Mouse (Mus musculus) c-Kit-positive CD71-negative TER-119-negative erythroid progenitor cells, embryonic 14.5 days (primary cell): ENCODE measurements around the gene St3gal5.
A peak's percentile ranks its signal among the peaks of the same experiment; 100 is the strongest.
"Not testable (repeated sequence)": the region's sequence is repeated elsewhere in the genome, so short reads cannot be mapped to it uniquely, and the experiment has no call there.

Experiments
- DNase-seq: peaks from one replicate; pipeline ENCODE4 v3.0.0-alpha.2; 2013; ENCODE audit warnings: low read depth

Gene St3gal5

DNA sequence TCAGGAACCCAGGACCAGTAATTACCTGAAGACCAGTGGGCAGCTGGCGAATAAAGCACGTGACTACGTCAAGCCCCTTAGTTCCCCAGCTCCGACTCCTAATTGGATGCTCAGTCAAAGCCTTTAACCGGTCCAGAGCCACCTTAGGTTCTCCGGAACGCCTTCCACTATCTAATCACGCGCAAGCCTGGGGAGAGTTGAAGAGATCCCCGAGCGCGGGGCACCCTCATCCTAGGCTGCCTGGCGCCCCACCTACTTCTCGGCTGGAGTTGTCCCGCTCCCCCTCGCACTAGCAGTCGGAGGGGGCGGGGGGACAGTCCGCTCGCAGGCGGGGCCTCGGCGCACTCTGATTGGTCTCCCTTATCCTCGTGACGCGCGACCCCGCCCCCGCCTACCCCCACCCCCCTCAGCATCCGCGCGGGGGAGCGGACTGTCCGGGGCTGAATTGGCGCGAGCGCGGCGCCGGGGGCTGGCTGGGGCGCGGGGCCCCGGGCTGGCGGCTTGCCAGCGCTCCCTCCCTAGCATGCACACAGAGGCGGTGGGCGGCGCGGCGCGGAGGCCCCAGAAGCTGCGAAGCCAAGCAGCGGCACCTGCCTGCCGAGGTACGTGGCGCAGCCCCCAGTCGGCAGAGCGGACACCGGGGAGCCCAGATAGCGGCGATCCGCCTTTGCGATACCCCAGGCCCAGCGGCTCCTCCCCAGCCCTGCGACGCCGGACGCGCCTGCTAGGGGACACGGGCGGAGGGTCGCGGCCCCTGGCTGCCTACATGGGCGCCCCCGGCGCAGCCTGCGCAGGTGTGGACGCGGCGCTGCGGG is at the start of gene St3gal5:
Gene St3gal5, plus strand, starts transcription at position 412 of the 815 bp plus-strand sequence.
- peak; percentile 82 for DNase-seq

DNA sequence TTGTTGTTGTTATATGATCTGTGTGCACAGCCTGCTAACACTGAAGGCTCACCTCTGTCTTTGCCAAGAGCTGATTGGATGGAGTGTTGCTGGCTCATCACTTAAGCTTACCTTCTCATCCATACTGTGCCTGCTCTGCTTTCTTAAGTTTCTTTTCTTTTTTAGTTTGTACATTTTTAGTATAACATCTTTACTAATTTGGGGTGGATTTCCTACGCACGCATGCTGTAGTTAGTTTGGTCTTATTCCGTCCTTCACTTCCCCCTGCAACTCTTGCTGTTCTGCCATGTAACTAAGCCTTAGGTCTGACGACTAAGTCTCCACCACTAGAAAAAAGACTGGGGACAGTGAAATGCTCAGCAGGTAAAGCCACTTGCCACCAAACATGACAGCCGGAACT is 48.7 kb upstream of the St3gal5 start:
- no peak for DNase-seq

DNA sequence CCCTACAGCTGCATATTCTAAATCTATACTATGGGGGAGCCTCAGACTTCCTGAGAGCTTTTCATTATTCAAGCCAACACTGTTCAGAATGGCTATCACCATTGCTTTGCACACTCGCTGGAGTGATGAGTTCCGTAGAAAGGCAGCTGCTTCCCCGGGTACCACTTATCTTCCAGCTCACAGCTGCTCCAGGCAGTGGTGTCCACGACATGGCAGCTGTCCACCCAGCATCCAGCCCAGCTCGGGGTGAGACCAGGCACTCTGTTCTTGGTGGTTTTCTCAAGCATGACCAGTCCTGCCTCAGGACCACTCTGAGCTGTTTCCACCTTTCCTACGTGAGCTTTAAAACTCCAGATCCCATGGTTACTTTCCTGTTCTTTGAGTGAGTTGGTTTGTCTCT is 47.5 kb upstream of the St3gal5 start:
- DNase-seq = no peak

DNA sequence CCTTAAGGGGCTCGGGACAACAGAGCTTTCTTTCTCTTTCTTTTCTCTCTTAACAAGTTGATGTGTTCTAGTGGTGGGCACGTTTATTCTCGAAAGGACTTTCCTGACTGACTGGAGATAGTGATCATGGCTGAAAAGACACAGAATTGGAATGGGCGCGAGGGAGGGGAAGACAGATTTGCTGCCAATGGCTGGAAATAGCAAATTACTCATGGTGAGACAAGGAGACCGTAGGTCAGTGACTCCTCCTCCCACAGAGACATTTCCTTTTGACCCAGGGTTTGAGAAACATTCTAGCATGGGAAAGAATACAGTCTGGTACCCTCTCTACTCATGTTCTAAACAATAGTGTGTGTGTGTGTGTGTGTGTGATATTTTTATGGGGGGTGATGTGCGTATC is 46.6 kb upstream of the St3gal5 start:
- DNase-seq = no peak

DNA sequence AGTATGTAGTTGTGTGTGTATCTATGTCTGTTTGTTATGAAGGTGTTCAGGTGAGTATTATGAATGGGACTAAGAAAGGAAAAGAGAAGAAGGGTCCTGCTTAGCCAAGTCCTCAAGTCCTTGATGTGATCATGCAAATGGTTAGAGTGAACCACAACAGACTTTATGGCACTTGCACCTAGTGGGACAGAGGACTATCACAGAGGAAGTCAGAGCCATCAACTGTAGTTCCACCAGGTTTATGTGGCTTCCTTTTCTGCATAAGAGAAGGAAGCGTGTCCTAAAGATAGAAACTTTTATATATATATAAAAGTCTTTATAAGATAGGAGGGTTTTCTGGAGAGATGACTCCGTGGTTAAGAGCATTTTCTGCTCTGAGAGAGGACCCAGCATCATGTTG is 46.1 kb upstream of the St3gal5 start:
- DNase-seq = no peak

DNA sequence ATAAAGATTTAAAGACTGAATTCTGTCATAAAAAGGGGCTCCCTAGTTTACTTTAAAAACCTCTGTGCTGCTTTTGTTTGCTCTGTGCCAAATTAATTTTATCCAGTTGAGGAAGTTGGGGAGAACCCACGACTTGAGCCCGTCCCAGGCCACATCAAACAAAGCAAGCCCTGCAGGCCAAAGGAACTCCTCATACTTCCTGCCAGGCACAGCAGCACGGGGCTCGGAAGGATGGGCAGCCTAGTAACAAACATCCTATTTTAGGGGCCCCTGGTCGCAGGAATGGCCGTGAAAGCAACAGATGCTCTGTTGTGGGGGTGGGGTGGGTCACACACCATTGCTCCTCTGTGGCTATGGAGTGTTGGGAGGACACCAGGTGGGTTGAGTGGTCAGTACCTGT is 45.6 kb upstream of the St3gal5 start:
- DNase-seq = no peak

DNA sequence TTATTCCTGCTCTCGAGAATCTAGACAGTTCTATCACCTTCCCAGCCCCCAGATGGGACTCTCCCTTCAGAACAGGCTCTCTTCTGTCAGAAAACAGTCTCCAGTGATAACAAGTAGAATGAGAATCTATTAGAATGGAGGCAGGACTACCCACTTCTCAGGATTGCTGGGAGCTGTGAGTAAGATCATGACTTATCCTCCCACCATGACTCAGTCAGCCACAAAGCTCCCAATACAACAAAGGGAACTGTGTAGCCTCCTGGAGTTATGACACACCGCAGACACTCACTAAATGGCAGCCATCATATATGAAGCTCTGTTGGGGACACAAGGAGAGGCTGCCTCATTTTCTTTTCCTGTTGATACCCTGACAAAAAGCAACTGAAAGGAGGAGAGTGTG is 40.8 kb upstream of the St3gal5 start:
- no peak for DNase-seq

DNA sequence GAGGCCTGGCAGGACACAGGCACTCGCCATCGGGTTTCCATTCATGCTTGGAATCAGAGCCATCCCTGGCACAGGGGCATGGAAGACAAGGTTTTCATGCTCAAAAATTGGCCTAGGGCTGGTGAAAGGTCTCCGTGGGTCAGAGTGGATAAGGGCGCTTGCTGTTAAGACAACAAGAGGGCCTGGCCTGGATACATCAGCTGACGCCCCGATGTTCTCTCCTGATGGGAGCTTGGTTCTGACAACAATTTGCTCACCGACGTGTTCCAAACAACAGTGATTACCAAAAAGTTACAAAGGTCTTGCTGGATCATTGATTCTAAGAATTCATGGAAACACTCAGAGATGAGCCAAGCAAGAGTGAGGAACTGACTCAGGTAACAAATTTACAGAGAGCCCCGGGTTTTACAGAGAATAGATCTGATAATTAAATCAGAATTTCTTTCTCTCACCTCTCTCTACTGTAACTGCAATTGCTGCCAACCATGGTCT is 38.9 kb upstream of the St3gal5 start:
- DNase-seq = no peak

DNA sequence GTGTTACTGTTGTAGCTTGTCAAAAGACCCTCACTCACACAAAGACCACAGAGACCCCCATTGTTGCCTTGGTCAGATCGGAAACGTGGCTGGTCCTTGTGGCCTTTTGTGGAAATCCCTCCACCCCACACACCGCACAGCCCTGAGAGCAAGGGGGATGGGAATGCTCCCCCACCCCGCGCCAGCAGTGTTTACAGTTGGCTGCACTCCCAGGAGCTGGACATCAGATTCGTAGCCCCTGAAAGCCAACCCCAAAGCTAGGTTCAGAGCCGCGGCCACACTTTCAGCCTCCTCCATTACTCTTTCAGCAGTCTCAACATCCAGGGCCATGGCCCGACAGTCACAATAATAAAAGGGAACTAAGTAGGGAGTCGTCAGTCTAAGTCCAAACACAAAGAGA is 36.7 kb upstream of the St3gal5 start:
- DNase-seq = not testable (repeated sequence)

DNA sequence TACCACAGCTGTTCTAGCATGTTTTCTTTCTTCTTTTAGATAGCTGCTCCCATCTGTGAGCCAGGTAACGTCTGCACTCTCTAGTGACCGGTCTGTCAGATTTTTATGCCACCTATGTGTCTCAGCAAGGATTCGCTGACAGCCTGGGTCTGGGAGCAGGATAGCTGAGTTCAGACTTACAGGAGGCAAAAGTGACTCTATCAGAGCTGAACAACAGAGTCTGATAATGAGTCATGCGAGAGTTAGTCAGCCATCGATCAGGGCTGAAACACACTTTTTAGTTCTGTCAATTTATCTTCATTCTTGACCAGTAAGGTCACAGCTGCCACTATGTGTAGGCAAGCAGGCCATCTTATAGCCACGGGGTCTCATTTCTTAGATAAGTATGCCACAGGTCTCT is 33.7 kb upstream of the St3gal5 start:
- no peak for DNase-seq

DNA sequence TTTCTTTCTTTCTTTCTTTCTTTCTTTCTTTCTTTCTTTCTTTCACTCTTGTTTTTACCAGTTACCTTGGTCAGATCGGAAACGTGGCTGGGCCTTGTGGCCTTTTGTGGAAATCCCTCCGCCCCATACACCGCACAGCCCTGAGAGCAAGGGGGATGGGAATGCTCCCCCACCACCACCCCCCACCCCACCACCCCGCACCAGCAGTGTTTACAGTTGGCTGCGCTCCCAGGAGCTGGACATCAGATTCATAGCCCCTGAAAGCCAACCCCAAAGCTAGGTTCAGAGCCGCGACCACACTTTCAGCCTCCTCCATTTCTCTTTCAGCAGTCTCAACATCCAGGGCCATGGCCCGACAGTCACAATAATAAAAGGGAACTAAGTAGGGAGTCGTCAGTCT is 31.4 kb upstream of the St3gal5 start:
- DNase-seq = no peak

DNA sequence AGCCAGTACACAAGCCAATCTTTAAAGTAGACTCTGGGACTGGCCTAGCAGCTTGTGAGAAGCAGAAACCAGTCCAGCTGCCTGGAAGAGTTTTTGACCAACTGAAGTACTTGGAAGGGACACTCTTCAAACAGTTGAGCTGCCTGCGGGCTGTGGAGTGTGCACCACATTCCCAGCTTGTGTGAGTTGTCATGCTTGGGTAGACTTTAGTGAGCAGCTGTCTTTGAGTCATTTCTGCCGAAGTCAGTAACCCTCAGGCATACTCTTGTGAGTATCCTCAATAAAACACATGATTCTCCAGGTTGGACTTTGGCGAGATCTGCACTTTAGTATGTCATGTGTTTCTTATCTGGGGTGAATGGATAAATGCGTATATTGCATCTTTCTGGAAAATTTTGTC is 29.0 kb upstream of the St3gal5 start:
- DNase-seq = no peak

DNA sequence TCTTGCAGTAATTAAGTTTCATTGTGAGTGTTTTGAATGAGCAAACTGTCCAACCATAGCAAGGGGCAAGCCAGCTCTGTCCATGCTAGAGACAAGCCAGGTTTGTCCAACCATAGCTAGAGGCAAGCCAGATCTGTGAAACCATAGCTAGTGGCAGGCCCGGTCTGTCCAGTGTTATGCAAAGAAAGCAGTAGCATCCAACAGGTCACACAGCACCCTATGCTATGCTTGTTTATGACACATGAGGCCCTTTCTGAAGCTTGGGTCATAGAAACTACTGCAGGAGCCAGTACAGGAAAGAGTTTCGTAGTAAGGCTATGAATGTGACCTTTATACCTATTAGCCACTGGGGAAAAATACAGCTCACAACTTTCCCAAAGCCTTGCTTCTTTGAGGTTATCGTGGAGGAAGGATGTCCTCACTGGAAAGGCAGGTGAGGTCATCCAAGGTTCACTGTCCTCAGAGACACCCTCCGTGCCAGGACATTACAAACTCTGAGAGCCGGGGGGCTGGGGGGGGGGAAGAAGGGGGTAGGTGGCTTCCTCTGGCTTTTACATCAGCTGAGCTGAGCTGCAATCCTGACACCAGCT is 26.0 kb upstream of the St3gal5 start:
- DNase-seq = no peak

DNA sequence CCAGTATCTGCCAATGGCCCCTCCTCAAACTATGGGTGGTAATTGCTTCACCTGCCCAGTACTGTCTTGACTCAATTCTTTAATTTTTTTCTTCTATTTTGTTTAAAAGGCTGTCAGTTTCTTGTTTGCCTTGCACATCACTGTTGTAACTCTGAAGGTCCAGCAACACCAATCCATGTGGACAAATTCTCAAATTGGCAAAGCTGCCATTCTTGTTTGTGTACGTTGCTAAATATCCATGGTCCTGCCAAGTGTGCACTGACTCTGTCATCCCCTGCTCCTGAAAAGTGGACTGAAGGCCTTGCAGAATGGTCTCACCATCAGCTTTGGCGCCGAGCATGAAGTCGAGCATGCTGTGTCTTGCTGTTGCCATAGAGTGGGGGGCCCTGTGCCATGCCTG is 23.6 kb upstream of the St3gal5 start:
- DNase-seq = no peak

DNA sequence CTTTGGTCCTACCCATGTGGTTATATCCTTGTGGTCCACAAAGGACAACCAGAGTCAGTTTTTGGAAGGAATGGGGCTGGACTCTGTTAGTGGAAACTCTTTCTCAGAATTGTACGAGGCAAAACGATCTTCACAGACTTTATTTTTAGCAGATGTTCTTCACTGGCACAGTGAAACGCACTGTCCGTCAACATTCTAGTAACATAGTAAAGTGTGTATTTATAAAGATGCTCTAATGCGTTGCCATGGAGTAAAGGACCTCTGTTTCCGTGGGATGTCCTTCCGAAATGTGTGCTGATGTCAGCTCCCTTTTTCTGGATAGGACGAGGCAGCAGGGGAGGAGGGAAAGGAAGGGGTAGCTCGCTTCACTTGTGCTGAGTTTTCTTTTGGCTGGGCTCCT is 20.9 kb upstream of the St3gal5 start:
- no peak for DNase-seq

DNA sequence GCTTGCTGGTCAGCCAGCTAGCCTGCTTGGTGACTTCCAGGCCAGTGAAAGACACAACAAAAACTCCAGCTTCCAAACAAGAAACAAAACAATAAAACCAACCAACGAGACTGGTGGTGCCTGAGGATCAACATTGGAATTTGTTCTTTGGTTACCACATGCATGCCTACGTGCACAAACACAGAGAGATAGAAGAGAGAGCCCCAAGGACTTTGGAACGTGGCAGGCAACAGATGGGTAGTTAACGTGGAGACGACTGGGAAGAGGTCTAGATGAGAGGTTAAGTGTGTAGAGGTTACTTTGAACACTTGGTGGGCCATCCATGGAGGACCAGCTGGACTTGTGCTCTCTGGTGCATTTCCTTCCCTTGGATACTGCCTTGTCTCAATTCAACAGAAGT is 19.2 kb upstream of the St3gal5 start:
- DNase-seq = no peak

DNA sequence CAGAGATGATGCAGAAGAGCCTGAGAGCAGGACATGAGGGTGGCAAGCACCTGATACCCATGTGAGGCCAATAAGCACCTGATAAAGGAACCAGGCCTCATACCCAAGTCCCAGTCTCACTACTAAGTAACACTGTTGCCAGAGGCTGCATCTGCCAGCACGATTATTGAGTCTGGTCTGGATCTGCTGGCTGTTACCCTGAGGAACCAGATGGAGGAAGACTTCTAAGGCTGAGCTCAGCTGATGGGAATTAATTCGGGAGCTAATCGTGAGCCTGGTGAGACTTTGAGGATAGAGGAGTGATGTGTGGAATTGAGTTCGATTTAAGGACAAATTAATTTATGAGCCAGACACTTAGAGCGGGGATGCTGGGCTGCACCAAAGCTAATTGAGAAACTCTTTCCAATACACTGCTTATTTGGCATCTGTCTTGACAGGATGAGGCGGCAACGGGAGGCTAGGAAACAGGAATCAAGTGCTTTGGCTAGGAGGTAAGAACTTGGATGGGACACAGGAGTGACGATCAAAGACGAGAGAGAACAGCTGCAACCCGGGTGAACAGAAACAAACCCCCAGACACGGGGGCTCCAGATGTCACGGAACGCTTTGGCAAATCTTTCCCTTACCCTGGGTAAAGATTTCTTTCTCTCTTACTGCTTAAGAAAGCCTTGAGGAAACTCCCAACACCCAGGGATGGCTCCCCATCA is 15.9 kb upstream of the St3gal5 start:
- no peak for DNase-seq

DNA sequence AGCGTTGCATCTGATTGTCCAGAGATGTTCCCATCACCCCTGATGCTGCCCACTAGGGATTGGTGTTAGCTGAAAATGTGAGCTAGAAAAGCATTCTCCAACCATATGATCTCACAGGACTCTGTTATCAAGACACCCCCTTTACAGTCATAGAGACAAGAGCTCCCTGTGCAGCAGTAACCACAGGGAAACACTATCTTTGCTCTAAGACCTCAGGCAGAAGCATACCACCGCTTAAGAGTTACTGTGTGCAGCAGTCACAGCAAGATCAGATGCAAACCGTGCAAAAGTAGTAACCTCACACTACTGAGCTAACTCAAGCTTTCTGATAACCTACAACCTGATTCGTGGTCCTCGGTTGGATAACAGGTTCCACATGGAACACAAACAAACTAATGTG is 10.0 kb upstream of the St3gal5 start:
- DNase-seq = no peak

DNA sequence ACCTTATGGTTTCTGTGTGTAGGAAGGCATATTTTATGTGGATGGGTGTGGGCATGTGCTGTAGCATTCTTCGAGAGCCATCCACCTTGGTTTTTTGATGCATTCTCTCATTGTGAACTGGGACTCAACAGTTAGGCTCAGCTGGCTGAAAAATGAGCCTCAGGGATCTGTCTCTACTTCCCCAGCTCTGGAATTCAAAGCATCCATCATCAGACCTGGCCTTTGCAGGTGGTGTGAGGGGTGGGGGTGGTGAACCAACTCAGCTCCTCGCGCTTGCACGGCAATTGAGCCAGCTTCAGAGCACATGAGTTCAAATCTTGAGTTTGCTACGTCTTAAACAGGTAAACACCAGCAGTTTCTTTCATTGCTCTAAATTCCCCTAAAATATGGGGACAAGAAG is 7.5 kb upstream of the St3gal5 start:
- DNase-seq = no peak

DNA sequence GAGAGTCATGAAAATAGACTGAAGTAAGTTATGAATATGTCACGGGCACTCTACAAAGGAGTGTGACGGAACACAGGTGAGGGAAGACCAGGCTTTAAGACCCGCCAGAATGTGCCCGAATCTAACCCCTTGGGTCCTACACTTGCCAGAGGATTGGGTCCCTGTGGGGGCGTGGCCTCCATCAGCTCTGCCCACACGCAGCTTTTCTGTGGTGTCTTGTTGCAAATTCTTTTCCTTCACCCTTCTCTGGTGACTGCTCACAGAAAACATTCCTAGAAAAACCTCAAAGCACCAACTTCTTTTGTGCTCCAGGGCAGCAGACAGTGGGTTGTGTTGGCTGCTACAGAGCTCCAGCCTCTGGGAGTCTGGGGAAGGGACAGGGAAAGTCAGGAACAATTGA is 6.4 kb upstream of the St3gal5 start:
- DNase-seq = no peak

DNA sequence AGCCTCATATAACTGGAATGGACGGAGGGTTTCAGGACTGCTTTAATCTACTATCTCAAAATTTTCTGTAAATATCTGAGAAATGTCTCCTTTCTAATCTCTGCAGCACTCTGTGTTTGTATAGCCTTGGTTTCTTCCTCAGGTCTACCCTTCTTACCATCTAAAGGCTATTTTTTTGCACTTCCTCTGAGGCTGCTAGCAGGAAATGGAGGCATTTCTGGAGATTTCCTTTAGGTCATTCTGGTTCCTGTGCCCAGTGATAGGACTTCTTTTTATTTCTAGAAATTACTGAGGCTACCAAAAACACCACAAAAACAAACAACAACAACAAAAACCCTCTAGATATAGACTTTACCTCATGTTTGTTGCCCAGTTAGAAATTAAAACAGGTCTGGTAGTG is 4.3 kb upstream of the St3gal5 start:
- no peak for DNase-seq

DNA sequence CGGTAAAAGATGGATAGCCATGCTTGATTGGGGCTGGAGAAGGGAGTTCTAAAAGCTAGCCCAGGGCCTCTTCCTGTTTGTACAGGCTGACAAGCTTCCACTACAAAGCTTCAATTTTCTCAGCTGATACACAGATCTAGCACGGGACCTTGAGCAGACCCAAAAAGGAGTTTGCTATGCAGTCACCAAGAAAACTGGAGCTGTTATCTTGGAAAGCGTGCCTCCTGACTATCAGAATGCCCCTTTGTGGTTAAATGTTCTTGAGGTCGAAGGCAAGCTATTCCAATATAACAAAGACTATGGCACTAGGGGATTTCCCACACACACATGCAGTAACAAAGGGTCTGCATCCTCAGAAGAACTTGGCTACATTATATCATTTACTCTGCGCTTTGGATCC is 1.2 kb upstream of the St3gal5 start:
- DNase-seq = no peak

DNA sequence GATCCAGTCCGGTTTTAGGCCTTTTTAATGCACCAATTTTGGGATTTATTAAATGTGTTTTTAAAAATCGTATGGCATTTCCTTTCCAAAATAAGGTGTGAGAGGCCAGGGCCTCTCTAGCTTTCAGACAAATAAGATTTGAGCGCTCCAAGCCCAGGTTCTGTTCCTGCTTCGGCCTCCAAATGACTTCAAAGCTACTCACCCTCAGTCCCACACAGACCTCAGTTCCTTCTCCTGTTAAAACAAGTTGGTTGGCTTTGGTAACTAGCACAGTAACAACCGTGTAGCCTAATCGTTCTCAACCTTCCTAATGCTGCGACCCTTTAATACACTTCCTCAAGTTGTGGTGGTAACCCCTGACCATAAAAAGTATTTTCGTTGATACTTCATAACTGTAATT is 723 bp upstream of the St3gal5 start:
- no peak for DNase-seq
